Mouse (Mus musculus) T-helper 17 cell (primary cell): ENCODE measurements around the gene Pgap3.

Source experiments
- in situ Hi-C, 2 experiments: fragments of 300-600 bp; cut with MboI, MseI; formaldehyde crosslinking; loops; 1 replicate in 1 of 2; 2 replicates in 1 of 2; pipeline ENCODE4 v1.15.1; 2025; ENCODE audit warnings: high pct_unique_total_duplicates in 2 of 2

Gene Pgap3

DNA sequence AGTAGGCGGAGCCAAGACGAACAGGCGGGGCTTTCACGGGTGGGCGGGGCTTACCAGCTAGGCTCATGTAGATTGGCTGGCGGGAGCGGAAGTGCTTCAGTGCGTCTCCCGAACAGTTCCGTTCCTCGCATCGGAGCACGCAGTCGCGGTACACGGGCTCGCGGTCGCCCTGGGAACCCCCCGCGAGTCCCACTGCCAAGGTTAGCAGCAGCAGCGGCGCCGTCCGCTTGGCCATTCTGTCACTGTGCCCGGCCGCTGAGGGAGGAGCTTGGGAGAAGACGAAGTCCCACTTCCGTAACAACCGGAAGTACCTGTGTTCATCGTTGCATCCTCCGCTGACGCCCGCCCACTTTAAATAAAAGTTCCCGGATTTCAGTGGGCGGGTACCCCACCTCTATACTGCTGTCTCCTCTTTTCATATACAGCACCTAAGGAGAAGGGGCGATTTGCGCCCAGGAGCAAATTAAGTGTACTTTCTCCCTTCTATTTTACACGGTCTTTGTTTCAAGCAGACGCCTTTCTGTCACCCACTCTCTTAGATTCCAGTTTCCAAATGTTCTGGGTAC lies at the start of gene Pgap3:
Gene Pgap3 (minus strand): TSS at position 330 of the 566 bp plus-strand sequence.
- in situ Hi-C loops: no loop called here

DNA sequence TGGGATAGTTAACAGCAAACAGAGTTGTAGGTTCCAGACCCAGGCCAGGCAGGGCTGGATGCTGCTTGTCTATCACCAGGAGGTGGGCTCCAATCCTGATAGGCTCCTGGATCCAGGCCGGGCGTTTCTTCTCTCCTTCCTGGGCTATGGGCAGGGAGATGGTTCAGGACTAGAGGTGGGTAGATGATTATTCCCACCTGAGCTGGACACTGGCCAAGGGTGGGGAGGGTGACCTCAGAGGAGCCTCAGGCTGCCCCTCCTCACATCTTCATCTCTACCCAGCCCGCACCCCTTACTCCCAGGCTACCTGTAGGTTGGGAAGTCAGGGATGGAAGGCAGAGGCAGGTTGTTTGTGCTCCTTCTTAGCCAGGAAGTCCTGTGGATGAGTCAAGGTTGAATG lies 49.1 kb upstream of the Pgap3 start:
- in situ Hi-C loops: loop anchor here in 1 of 2 experiments (25.0 kb wide), 1 partner anchor 188 kb away; the partner anchor contains the start of genes Gm12355, Gsdma2 and Gsdma3

- in situ Hi-C loops: loop anchor here in 1 of 2 experiments (25.0 kb wide), 1 partner anchor 189 kb away; the partner anchor contains the start of genes Gm12355, Gsdma2 and Gsdma3
Observed at GRCm38 (mm10) chr11:98448191-98448790, 48.0 kb upstream of the Pgap3 start.

GRCm38 (mm10) chr11:98447475-98447834 lies 47.2 kb upstream of the Pgap3 start:
- in situ Hi-C loops: loop anchor here in 1 of 2 experiments (25.0 kb wide), 1 partner anchor 190 kb away; the partner anchor contains the start of genes Gm12355, Gsdma2 and Gsdma3

DNA sequence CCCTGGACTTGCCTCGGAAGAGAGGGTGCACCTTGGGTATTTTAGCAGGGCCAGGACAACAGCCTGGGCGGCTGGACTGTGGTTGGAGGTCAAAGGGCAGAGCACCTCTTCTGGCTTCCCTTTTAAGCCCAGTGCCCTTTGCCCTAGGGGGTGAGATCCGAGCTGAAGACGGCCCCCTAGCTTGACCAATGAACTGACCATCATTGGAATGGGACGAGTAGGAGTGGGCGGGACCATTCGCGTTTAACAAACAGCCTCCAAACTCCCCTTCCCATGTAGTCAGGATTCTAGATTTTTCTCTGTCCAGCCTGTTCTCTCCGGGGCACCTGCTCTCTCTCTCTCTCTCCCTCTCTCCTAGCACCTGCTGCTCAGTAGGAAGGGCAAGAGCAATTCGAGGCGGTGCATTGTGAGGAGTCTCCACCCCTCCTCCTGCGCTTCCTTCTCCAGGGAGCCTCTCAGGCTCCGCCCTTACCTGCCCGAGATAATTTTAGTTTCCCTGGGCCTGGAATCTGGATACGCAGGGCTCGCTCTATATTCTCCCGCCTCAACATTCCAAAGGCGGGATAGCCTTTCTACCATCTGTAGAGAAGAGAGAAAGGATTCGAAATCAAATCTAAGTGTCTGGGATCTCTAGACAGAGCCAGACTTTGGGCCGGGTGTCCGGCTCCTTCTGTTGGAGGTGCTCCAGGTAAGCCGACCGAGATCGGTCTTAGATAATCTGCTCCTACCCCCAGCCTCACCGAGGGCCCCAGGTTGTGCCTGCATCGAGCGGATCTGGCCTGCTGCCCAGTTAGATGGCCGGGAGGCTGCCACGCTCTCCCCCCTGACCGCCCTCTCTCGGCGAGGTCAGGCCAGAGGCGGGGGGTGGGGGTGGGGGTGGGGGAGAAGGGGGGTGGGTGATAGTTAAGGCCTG lies 46.5 kb upstream of the Pgap3 start:
- in situ Hi-C loops: loop anchor here in 1 of 2 experiments (25.0 kb wide), 1 partner anchor 190 kb away; the partner anchor contains the start of genes Gm12355, Gsdma2 and Gsdma3

DNA sequence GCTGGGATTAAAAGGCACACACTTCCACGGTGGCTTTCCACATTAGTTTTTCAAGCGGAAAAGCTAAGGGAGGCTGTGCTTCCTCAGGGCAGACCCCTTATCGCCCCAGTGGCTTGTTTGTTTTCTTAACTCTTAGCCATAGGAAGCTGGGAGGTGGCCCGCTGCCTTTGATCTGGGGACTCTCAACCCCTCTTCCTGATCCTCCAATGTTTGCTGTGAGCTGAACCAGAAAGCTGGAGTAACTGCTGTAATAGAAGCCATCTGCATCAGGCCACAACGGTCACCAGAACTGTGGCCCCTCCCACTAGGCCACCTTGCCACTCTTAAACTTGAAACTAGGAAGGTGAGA lies 45.9 kb upstream of the Pgap3 start, which contains the start of gene Grb7:
Gene Grb7 (plus strand): TSS at position 182 of the 349 bp plus-strand sequence.
- in situ Hi-C loops: loop anchor here in 1 of 2 experiments (25.0 kb wide), 1 partner anchor 191 kb away; the partner anchor contains the start of genes Gm12355, Gsdma2 and Gsdma3

GRCm38 (mm10) chr11:98445679-98446078 lies 45.4 kb upstream of the Pgap3 start:
- in situ Hi-C loops: loop anchor here in 1 of 2 experiments (25.0 kb wide), 1 partner anchor 192 kb away; the partner anchor contains the start of genes Gm12355, Gsdma2 and Gsdma3

DNA sequence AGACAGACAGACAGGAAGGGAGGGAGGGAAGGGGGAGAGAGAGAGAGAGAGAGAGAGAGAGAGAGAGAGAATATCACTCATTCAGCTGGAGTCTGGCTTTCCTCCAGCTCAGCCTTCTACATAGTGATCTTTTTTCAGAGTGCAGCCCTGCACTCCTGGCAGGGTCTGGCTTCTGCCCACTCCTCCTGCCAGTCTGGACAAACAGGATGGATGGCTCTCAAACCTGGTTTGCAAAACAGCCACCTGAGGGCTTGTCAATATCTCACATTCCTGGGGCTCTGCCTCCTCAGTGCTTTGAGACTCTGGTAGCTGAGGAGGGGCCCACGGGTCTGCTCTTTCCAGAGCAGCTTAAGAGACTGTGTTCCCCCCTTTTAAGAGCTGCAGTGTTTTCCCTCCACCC lies 44.9 kb upstream of the Pgap3 start:
- in situ Hi-C loops: loop anchor here in 1 of 2 experiments (25.0 kb wide), 1 partner anchor 192 kb away; the partner anchor contains the start of genes Gm12355, Gsdma2 and Gsdma3

DNA sequence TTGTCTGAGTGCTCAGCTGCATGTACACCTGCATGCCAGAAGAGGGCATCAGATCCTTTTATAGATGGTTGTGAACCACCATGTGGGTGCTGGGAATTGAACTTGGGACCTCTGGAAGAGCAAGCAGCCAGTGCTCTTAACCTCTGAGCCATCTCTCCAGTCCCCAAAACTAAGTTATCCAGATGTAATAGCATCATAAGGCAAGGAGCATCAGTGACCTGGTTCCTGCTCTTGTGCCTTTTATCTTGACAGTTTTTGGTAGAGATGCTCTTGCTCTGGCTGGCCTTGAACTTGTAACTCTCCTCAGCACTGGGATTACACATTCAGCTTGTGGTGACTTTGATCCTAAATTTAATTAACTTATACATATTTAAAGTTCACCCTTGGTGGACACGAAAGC lies 43.4 kb upstream of the Pgap3 start:
- in situ Hi-C loops: loop anchor here in 1 of 2 experiments (25.0 kb wide), 1 partner anchor 194 kb away; the partner anchor contains the start of genes Gm12355, Gsdma2 and Gsdma3

DNA sequence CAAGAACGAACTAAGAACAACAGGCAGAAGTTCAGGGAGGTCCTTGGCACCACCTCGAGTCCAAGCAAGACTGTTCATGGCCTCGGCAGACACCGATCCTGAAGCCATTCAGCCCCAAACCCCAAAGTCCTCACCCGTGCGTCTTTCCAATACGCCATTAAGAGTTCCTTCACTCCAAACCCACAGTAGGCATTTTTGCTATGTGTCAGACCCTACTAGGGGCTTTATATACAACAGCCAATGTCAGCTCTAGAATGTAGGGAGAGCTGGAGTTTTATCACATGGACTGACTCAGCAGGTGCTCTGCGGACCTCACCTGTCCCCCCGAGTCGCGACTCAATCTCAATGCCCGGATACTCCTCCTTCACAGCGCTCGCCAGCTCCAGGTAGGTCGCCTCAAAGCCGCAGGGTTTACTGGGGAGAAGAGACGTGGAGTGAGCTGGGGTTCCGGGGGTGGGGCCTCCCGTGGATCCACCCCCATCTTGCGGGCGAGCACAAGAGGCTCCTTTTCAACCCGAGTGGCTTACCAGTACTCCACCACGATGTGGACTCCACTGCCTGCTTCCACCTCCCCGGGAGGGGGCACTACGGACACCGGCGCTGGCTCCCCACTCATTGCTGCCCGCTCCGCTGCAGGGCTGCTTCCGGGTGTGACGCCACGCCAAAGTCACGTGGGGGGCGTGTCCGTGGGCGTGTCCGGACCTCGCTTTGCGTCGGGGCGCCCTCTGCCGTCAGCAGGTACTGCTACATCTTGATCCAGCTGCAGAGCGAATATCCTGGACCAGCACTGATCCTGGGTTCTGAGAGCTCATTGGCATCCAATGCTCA lies 38.3 kb upstream of the Pgap3 start, which contains the start of gene Mien1:
Gene Mien1 (minus strand): TSS at position 661 of the 828 bp plus-strand sequence.
- in situ Hi-C loops: loop anchor here in 1 of 2 experiments (25.0 kb wide), 1 partner anchor 199 kb away; the partner anchor contains the start of genes Gm12355, Gsdma2 and Gsdma3

- in situ Hi-C loops: loop anchor here in 1 of 2 experiments (25.0 kb wide), 1 partner anchor 200 kb away; the partner anchor contains the start of genes Gm12355, Gsdma2 and Gsdma3
Observed at GRCm38 (mm10) chr11:98437441-98437840, 37.2 kb upstream of the Pgap3 start.

DNA sequence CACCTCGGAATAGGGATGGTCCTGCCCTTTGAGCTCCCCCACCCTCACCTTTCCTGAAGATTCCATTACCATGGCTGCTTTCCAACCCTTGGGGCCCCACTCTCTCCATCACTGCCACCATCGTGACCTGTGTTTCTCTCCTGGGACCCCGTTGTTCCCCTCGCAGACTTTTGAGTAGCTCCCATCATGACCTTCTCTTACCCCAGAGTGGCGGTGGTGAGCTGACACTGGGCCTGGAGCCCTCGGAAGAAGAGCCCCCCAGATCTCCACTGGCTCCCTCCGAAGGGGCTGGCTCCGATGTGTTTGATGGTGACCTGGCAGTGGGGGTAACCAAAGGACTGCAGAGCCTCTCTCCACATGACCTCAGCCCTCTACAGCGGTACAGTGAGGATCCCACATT lies 35.4 kb upstream of the Pgap3 start:
- in situ Hi-C loops: loop anchor here in 1 of 2 experiments (25.0 kb wide), 1 partner anchor 202 kb away; the partner anchor contains the start of genes Gm12355, Gsdma2 and Gsdma3

DNA sequence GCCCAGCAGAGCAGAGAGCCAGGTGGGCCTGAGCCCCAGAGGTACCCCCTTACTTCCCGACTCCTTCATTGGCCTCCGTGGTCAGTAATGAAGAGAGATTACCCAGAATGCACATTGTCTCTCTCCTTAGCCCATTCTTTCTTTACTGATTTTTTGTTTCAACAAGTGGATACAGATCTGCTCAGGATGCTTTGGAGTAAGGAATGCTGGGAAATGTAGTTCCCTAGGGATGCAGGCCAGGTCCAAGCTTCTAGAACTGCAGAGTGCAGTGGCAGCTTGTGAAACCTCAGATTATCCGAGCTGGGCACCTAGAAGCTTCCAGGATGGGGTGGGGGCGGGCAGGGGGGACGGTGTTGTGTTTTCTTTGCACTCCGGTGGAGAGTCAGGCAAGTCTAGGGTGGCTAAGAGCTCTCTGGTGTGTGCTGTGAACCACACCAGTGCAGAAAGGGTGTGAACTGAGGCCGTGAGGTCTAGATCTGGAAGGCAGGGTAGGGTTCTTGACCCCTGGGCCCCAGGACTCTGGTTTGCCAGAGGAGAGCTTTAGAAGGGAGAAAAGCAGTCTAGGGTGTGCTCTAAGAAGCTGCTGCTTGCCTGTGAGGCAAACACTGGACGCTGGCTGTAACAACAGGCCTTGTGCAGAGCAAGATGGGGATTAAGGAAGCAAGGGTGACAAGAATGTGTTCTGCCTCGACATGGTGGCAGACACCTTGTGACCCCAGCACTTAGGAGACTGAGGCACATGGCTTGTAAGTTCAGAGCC lies 31.6 kb upstream of the Pgap3 start:
- in situ Hi-C loops: loop anchor here in 1 of 2 experiments (25.0 kb wide), 1 partner anchor 205 kb away; the partner anchor contains the start of genes Gm12355, Gsdma2 and Gsdma3

DNA sequence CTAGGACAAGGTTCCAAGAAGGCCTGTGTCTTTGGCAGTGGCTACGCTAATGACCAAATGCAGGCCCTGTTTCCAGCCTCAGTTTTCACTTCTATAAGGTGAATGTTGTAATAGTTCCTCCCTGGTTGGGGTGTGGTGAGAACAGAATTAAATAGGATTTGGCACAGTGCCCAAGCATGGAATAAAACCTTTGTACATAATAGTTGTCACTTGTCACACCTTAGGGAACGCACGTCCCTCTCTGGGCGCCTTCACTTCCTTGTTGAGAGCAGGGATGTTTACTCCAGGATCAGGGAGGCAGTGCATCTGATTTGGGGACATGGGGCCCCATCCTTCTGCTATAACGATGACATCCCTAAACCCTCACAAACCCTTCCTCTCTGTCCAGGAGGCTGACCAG lies 28.1 kb upstream of the Pgap3 start:
- in situ Hi-C loops: loop anchor here in 1 of 2 experiments (25.0 kb wide), 1 partner anchor 209 kb away; the partner anchor contains the start of genes Gm12355, Gsdma2 and Gsdma3

DNA sequence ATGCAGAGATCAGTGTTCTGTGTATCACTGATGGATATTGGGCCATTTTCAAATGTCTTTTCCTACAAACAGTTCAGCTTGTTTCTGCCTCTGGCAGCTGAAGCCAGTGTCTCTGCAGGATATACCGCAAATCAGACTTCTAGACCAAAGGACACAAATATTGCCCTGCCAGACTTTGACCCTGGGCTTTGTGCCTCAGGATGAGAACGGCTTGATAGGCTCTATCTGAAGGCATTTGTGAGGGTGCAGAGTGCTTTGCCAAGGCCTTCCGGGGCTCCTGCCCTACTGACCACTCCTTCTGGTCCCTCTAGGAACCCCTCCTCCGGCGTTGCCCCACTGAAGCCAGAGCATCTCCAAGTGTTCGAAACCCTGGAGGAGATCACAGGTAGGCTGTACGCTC lies 26.3 kb upstream of the Pgap3 start:
- in situ Hi-C loops: loop anchor here in 1 of 2 experiments (25.0 kb wide), 1 partner anchor 211 kb away; the partner anchor contains the start of genes Gm12355, Gsdma2 and Gsdma3

GRCm38 (mm10) chr11:98418939-98419547 lies 18.8 kb upstream of the Pgap3 start:
- in situ Hi-C loops: no loop called here

GRCm38 (mm10) chr11:98418273-98418672 lies 18.0 kb upstream of the Pgap3 start:
- in situ Hi-C loops: no loop called here

DNA sequence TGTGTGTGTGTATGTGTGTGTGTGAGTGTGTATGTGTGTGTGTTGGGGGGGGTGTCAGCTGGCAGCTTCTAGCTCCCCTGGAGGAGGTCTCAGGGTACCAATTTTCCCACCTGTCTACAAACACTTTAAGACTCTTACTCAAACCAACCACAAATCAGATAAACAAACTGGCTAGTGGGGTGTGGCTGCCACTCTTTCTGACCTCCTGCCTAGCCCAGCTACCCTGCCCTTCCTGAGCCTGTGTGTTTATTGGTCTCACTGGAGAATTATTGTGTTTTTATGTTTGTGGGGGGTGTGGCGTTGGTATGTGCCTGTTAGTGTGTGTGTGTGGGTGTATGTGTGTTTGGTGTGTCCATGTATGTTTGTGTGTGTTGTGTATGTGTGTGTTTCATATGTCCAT lies 16.8 kb upstream of the Pgap3 start:
- in situ Hi-C loops: no loop called here

DNA sequence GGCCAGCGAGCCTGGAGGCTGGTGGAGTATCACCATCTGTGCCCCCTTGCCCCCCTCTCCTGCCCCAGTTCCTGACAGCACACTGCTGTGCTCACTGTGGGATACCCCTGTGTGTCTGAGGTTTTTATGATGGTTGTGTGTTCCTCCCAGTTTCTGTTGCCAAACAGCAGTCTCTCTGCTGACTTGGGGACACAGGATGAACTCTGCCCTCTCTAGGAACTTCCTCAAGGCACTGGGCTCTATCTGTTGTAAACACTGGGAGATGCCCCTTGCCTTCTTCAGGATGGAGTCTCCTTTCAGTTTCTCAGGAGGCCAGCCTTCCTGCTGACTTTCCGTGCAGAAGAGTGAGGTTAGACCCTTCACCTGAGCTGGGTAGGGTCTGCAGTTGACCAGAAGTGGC lies 13.9 kb upstream of the Pgap3 start:
- in situ Hi-C loops: no loop called here
